Mouse (Mus musculus): Measurements from ENCODE around the gene Mfsd6. TPM values are rescaled to one million over a fixed set of nuclear protein-coding genes. Genes with fewer than 3 reads are reported as not detected.

The Mfsd6 gene
- total and polyA plus RNA-seq, 2 experiments: 3.7 to 5.1 TPM

DNA sequence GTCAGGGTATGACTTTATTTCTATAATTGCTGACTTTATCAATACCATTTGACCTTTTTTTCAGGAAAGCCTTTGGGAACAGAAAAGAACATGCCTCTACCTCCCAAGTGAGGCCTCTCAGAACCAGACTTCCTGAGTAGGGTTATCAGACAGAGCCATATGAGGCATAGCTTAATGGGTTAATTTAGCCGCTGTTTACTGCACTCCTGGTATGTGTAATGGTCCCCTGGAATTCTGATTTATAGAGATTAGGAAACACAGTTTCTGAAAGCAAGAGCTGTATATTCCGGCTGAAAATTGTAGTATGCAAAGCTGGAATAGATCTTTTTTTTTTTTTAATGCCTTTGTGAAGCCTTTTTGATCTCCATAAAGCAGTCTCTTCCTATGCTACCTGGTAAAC, 67.0 kb downstream of the Mfsd6 start:
- DNase-seq (ENCODE audit: extremely low read depth, low read depth, low spot score): no peak
- Histone ChIP-seq H3K27ac (replicated peaks; ENCODE audit: insufficient read depth, low read depth, low read length) (no peak overlapping the region), H3K79me2 (ENCODE audit: control insufficient read depth, insufficient read depth, low read length) (no peaks in the 10 kb centered on the region), H3K27me3 (ENCODE audit: control insufficient read depth, insufficient read depth, low read length) (no peaks in the 10 kb centered on the region), H3K4me1 (ENCODE audit: control insufficient read depth, insufficient read depth, low read length) (no peaks in the 10 kb centered on the region), H3K36me3 (ENCODE audit: control insufficient read depth, insufficient read depth, low read length) (peaks cover 4% of the 10 kb centered on the region), H3K4me3 (ENCODE audit: insufficient read depth, low read depth, low read length) (no peak overlapping the region), H3K9ac (ENCODE audit: low read depth, low read length) (no peak overlapping the region)
- TF ChIP-seq CTCF (IDR thresholded peaks at IDR 0.05; ENCODE audit: low read depth, low read length): no peak
- 82% methylated on average over 2 of the region's 2 CpGs for WGBS

- WGBS: 93% methylated on average over 7 of the region's 7 CpGs
- DNase-seq (ENCODE audit: extremely low read depth, low read depth, low spot score): no peak
Measured at GRCm38 (mm10) chr1:52658160-52658559, 69.1 kb downstream of the Mfsd6 start.

GRCm38 (mm10) chr1:52655153-52655552, 72.1 kb downstream of the Mfsd6 start:
- H3K9ac ChIP-seq (ENCODE audit: low read depth, low read length): no peak overlapping the region
- H3K27ac ChIP-seq (replicated peaks; ENCODE audit: insufficient read depth, low read depth, low read length): no peak overlapping the region
- TF ChIP-seq CTCF (IDR thresholded peaks at IDR 0.05; ENCODE audit: low read depth, low read length) (no peak), POLR2A (IDR thresholded peaks at IDR 0.05; ENCODE audit: extremely low read depth, insufficient read depth, low read length) (no peak)
- no peak for DNase-seq (ENCODE audit: extremely low read depth, low read depth, low spot score)
- no peaks in the 10 kb centered on the region for H3K4me1 ChIP-seq (ENCODE audit: control insufficient read depth, insufficient read depth, low read length)
- H3K36me3 ChIP-seq (ENCODE audit: control insufficient read depth, insufficient read depth, low read length): peaks cover 4% of the 10 kb centered on the region
- H3K27me3 ChIP-seq (ENCODE audit: control insufficient read depth, insufficient read depth, low read length): no peaks in the 10 kb centered on the region
- WGBS: 79% methylated on average over 4 of the region's 4 CpGs
- no peaks in the 10 kb centered on the region for H3K79me2 ChIP-seq (ENCODE audit: control insufficient read depth, insufficient read depth, low read length)
- no peak overlapping the region for H3K4me3 ChIP-seq (ENCODE audit: insufficient read depth, low read depth, low read length)

More at GRCm38 (mm10) chr1:52658160-52658559, 69.1 kb downstream of the Mfsd6 start:
- Histone ChIP-seq H3K27ac (replicated peaks; ENCODE audit: insufficient read depth, low read depth, low read length) (no peak overlapping the region), H3K27me3 (ENCODE audit: control insufficient read depth, insufficient read depth, low read length) (no peaks in the 10 kb centered on the region), H3K4me1 (ENCODE audit: control insufficient read depth, insufficient read depth, low read length) (no peaks in the 10 kb centered on the region), H3K79me2 (ENCODE audit: control insufficient read depth, insufficient read depth, low read length) (no peaks in the 10 kb centered on the region), H3K4me3 (ENCODE audit: insufficient read depth, low read depth, low read length) (no peak overlapping the region), H3K9ac (ENCODE audit: low read depth, low read length) (no peak overlapping the region), H3K36me3 (ENCODE audit: control insufficient read depth, insufficient read depth, low read length) (peaks cover 4% of the 10 kb centered on the region)
- TF ChIP-seq CTCF (IDR thresholded peaks at IDR 0.05; ENCODE audit: low read depth, low read length) (no peak), POLR2A (IDR thresholded peaks at IDR 0.05; ENCODE audit: extremely low read depth, insufficient read depth, low read length) (no peak)

GRCm38 (mm10) chr1:52653366-52653765, 73.9 kb downstream of the Mfsd6 start:
- Histone ChIP-seq H3K79me2 (ENCODE audit: control insufficient read depth, insufficient read depth, low read length) (no peaks in the 10 kb centered on the region), H3K36me3 (ENCODE audit: control insufficient read depth, insufficient read depth, low read length) (no peaks in the 10 kb centered on the region), H3K4me3 (ENCODE audit: insufficient read depth, low read depth, low read length) (no peak overlapping the region), H3K27me3 (ENCODE audit: control insufficient read depth, insufficient read depth, low read length) (no peaks in the 10 kb centered on the region), H3K9ac (ENCODE audit: low read depth, low read length) (no peak overlapping the region), H3K4me1 (ENCODE audit: control insufficient read depth, insufficient read depth, low read length) (no peaks in the 10 kb centered on the region), H3K27ac (replicated peaks; ENCODE audit: insufficient read depth, low read depth, low read length) (no peak overlapping the region)
- TF ChIP-seq CTCF (IDR thresholded peaks at IDR 0.05; ENCODE audit: low read depth, low read length): no peak
- TF ChIP-seq POLR2A (IDR thresholded peaks at IDR 0.05; ENCODE audit: extremely low read depth, insufficient read depth, low read length): no peak
- peak; percentile 21 for DNase-seq (ENCODE audit: extremely low read depth, low read depth, low spot score)
- WGBS: 85% methylated on average over 1 of the region's 1 CpGs

DNA sequence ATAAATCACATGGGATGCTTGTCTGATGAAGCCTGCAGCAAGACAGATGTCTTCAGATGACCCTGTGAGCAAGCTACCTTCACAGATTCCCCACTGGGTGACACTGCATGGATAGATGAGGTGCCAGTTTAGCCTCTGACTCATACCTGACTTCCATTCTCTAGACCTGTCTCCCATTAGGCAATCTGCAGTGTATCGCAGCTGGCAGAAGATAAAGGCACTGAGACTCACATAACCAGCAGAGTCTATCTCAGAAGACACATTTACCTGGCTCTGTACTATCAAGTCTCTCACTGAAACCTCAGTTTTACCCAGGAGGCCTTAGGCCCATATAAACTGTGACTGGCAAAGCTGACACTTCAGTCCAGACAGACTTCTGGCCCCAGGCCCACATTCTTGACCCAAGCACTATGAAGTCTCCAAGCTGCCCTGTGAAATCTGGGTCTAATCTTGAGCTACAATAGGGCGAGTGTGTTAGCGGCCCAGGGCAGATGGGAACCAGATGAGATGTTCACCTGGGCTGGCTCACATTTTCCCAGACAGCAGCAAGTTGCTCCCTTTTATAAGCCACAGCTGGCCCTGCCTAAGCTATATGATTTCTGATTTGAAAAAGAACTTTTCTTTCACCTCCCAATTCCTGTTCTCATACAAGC, 74.5 kb downstream of the Mfsd6 start:
- no peak for TF ChIP-seq POLR2A (IDR thresholded peaks at IDR 0.05; ENCODE audit: extremely low read depth, insufficient read depth, low read length)
- no peak for TF ChIP-seq CTCF (IDR thresholded peaks at IDR 0.05; ENCODE audit: low read depth, low read length)
- no peak for DNase-seq (ENCODE audit: extremely low read depth, low read depth, low spot score)
- Histone ChIP-seq H3K9ac (ENCODE audit: low read depth, low read length) (no peak overlapping the region), H3K36me3 (ENCODE audit: control insufficient read depth, insufficient read depth, low read length) (no peaks in the 10 kb centered on the region), H3K4me1 (ENCODE audit: control insufficient read depth, insufficient read depth, low read length) (no peaks in the 10 kb centered on the region), H3K27ac (replicated peaks; ENCODE audit: insufficient read depth, low read depth, low read length) (no peak overlapping the region), H3K4me3 (ENCODE audit: insufficient read depth, low read depth, low read length) (no peak overlapping the region), H3K79me2 (ENCODE audit: control insufficient read depth, insufficient read depth, low read length) (no peaks in the 10 kb centered on the region), H3K27me3 (ENCODE audit: control insufficient read depth, insufficient read depth, low read length) (no peaks in the 10 kb centered on the region)
- WGBS: 77% methylated on average over 3 of the region's 3 CpGs

- TF ChIP-seq POLR2A (IDR thresholded peaks at IDR 0.05; ENCODE audit: extremely low read depth, insufficient read depth, low read length): no peak
- no peak for TF ChIP-seq CTCF (IDR thresholded peaks at IDR 0.05; ENCODE audit: low read depth, low read length)
- Histone ChIP-seq H3K4me1 (ENCODE audit: control insufficient read depth, insufficient read depth, low read length) (no peaks in the 10 kb centered on the region), H3K79me2 (ENCODE audit: control insufficient read depth, insufficient read depth, low read length) (no peaks in the 10 kb centered on the region), H3K36me3 (ENCODE audit: control insufficient read depth, insufficient read depth, low read length) (no peaks in the 10 kb centered on the region), H3K4me3 (ENCODE audit: insufficient read depth, low read depth, low read length) (no peak overlapping the region), H3K27ac (replicated peaks; ENCODE audit: insufficient read depth, low read depth, low read length) (no peak overlapping the region), H3K9ac (ENCODE audit: low read depth, low read length) (no peak overlapping the region), H3K27me3 (ENCODE audit: control insufficient read depth, insufficient read depth, low read length) (no peaks in the 10 kb centered on the region)
- WGBS: 91% methylated on average over 5 of the region's 5 CpGs
- DNase-seq (ENCODE audit: extremely low read depth, low read depth, low spot score): no peak
Measured at GRCm38 (mm10) chr1:52650066-52650465, 77.2 kb downstream of the Mfsd6 start.

Data from liver, adult 2 months (tissue).